Mouse (Mus musculus) MEL (cell line): ENCODE data around the gene Pphln1. TPM values are rescaled to one million over a fixed set of nuclear protein-coding genes. Genes with fewer than 3 reads are reported as not detected.

ENCODE experiments used
- DNase-seq: peaks from one replicate; pipeline ENCODE4 v3.0.0; 2011; ENCODE audit warnings: low read depth, low spot score
- H3K27ac ChIP-seq: 2 replicates; pipeline ENCODE4 v1.5.1; 2012; ENCODE audit warnings: low read depth, mild to moderate bottlenecking, control low read depth, low read length, moderate library complexity; ENCODE audit not compliant: control insufficient read depth
- H3K27me3 ChIP-seq, 2 experiments: fragments of 150-350 bp in 1 of 2; sonication (generic) in 1 of 2; 2 replicates each; pipeline ENCODE4 v1.6.1; 2012; ENCODE audit warnings: low read length in 2 of 2, mild to moderate bottlenecking in 2 of 2, improper control_type of control experiment in 1 of 2, moderate library complexity in 1 of 2; ENCODE audit not compliant: insufficient read depth in 2 of 2, control insufficient read depth in 1 of 2
- H3K36me3 ChIP-seq, 2 experiments: 2 replicates each; pipeline ENCODE4 v1.6.1; 2012 to 2014; ENCODE audit warnings: low read length in 2 of 2, improper control_type of control experiment in 1 of 2, inconsistent platforms in 1 of 2, mild to moderate bottlenecking in 1 of 2; ENCODE audit not compliant: insufficient read depth in 2 of 2, control insufficient read depth in 1 of 2
- H3K4me1 ChIP-seq, 2 experiments: fragments of 150-350 bp in 1 of 2; sonication (generic) in 1 of 2; 2 replicates each; pipeline ENCODE4 v1.6.1; 2012; ENCODE audit warnings: low read length in 2 of 2, improper control_type of control experiment in 1 of 2, mild to moderate bottlenecking in 1 of 2; ENCODE audit not compliant: insufficient read depth in 2 of 2, control insufficient read depth in 1 of 2
- H3K4me3 ChIP-seq, 2 experiments: fragments of 150-350 bp in 1 of 2; sonication (generic) in 1 of 2; 2 replicates each; pipeline ENCODE4 v1.5.1; 2012; ENCODE audit warnings: low read depth in 2 of 2, low read length in 2 of 2, mild to moderate bottlenecking in 2 of 2, moderate library complexity in 2 of 2, control low read depth in 1 of 2, improper control_type of control experiment in 1 of 2; ENCODE audit not compliant: control insufficient read depth in 1 of 2, insufficient read depth in 1 of 2
- H3K79me2 ChIP-seq: 2 replicates; pipeline ENCODE4 v1.6.1; 2012; ENCODE audit warnings: mild to moderate bottlenecking, low read length, moderate library complexity; ENCODE audit not compliant: control insufficient read depth, poor library complexity, insufficient read depth
- H3K9ac ChIP-seq: 2 replicates; pipeline ENCODE4 v1.6.1; 2012; ENCODE audit warnings: low read depth, mild to moderate bottlenecking, control low read depth, low read length, moderate library complexity; ENCODE audit not compliant: control insufficient read depth, poor library complexity, severe bottlenecking
- H3K9me3 ChIP-seq: fragments of 150-350 bp; sonication (generic); replicated peaks from 2 replicates; pipeline ENCODE4 v1.6.1; 2012; ENCODE audit warnings: mild to moderate bottlenecking, low read length, improper control_type of control experiment, moderate library complexity; ENCODE audit not compliant: insufficient read depth
- BHLHE40 ChIP-seq: IDR thresholded peaks from 2 replicates; pipeline ENCODE4 v1.6.1; 2012; ENCODE audit warnings: low read depth, mild to moderate bottlenecking, inconsistent platforms, low read length, improper control_type of control experiment, borderline replicate concordance
- CHD2 ChIP-seq: IDR thresholded peaks from 2 replicates; pipeline ENCODE4 v1.6.1; 2011; ENCODE audit warnings: low read length, improper control_type of control experiment
- CTCF ChIP-seq, 3 experiments: IDR thresholded peaks in 2 of 3; conservative IDR thresholded peaks in 1 of 3; 2 replicates each; pipeline ENCODE4 v1.5.1; 2011 to 2012; ENCODE audit warnings: low read length in 3 of 3, low read depth in 2 of 3, mild to moderate bottlenecking in 2 of 3, improper control_type of control experiment in 1 of 3, inconsistent platforms in 1 of 3, mixed read lengths in 1 of 3, moderate library complexity in 1 of 3; ENCODE audit not compliant: control insufficient read depth in 1 of 3, insufficient read depth in 1 of 3, poor library complexity in 1 of 3, severe bottlenecking in 1 of 3
- ETS1 ChIP-seq: IDR thresholded peaks from 2 replicates; pipeline ENCODE4 v1.6.1; 2012; ENCODE audit warnings: low read depth, mild to moderate bottlenecking, inconsistent platforms, low read length, improper control_type of control experiment, moderate library complexity
- GABPA ChIP-seq: IDR thresholded peaks from 2 replicates; pipeline ENCODE4 v1.6.1; 2012; ENCODE audit warnings: low read depth, mild to moderate bottlenecking, inconsistent platforms, low read length, improper control_type of control experiment, moderate library complexity
- HCFC1 ChIP-seq: IDR thresholded peaks from 2 replicates; pipeline ENCODE4 v1.6.1; 2012; ENCODE audit warnings: low read depth, mild to moderate bottlenecking, inconsistent platforms, low read length, improper control_type of control experiment, moderate library complexity
- JUND ChIP-seq: IDR thresholded peaks from 2 replicates; pipeline ENCODE4 v1.6.1; 2011; ENCODE audit warnings: low read depth, mild to moderate bottlenecking, improper control_type of control experiment, low read length
- KAT2A ChIP-seq: conservative IDR thresholded peaks from 2 replicates; pipeline ENCODE4 v1.6.1; 2012; ENCODE audit warnings: low read depth, low read length, improper control_type of control experiment, inconsistent platforms
- MAZ ChIP-seq: IDR thresholded peaks from 2 replicates; pipeline ENCODE4 v1.6.1; 2012; ENCODE audit warnings: low read depth, mild to moderate bottlenecking, inconsistent platforms, low read length, improper control_type of control experiment
- MYB ChIP-seq: IDR thresholded peaks from 2 replicates; pipeline ENCODE4 v1.6.1; 2011; ENCODE audit warnings: mild to moderate bottlenecking, low read depth, low read length, improper control_type of control experiment
- MYC ChIP-seq: IDR thresholded peaks from 2 replicates; pipeline ENCODE4 v1.6.1; 2011; ENCODE audit warnings: low read depth, mild to moderate bottlenecking, low read length, improper control_type of control experiment, moderate library complexity
- POLR2A ChIP-seq, 2 experiments: IDR thresholded peaks; 2 replicates each; pipeline ENCODE4 v1.6.1; 2011 to 2012; ENCODE audit warnings: low read length in 2 of 2, mild to moderate bottlenecking in 2 of 2, control low read depth in 1 of 2, improper control_type of control experiment in 1 of 2, low read depth in 1 of 2, moderate library complexity in 1 of 2; ENCODE audit not compliant: control insufficient read depth in 1 of 2, insufficient read depth in 1 of 2, poor library complexity in 1 of 2
- POLR2AphosphoS2 ChIP-seq: IDR thresholded peaks from 2 replicates; pipeline ENCODE4 v1.6.1; 2011; ENCODE audit warnings: low read length, improper control_type of control experiment
- POLR2AphosphoS5 ChIP-seq: IDR thresholded peaks from 2 replicates; pipeline ENCODE4 v1.6.1; 2012; ENCODE audit warnings: low read depth, borderline replicate concordance, mild to moderate bottlenecking, inconsistent platforms, low read length, moderate library complexity, mixed read lengths
- RCOR1 ChIP-seq: IDR thresholded peaks from 2 replicates; pipeline ENCODE4 v1.6.1; 2012; ENCODE audit warnings: low read depth, mild to moderate bottlenecking, inconsistent platforms, low read length, improper control_type of control experiment
- TAL1 ChIP-seq: IDR thresholded peaks from 2 replicates; pipeline ENCODE4 v1.6.1; 2012; ENCODE audit warnings: mild to moderate bottlenecking, inconsistent platforms, low read length, moderate library complexity, mixed read lengths
- TBP ChIP-seq: IDR thresholded peaks from 2 replicates; pipeline ENCODE4 v1.8.0; 2011; ENCODE audit warnings: low read depth, low read length, improper control_type of control experiment
- TCF12 ChIP-seq: IDR thresholded peaks from 2 replicates; pipeline ENCODE4 v1.6.1; 2014; ENCODE audit warnings: low read depth, mild to moderate bottlenecking, inconsistent platforms, low read length, improper control_type of control experiment, moderate library complexity
- USF1 ChIP-seq: IDR thresholded peaks from 2 replicates; pipeline ENCODE4 v1.6.1; 2014; ENCODE audit warnings: low read depth, mild to moderate bottlenecking, inconsistent platforms, low read length, improper control_type of control experiment, moderate library complexity
- USF2 ChIP-seq, 2 experiments: IDR thresholded peaks; 2 replicates each; pipeline ENCODE4 v1.6.1; 2011 to 2012; ENCODE audit warnings: improper control_type of control experiment in 2 of 2, low read length in 2 of 2, borderline replicate concordance in 1 of 2, inconsistent platforms in 1 of 2, low read depth in 1 of 2, mild to moderate bottlenecking in 1 of 2; ENCODE audit not compliant: insufficient read depth in 1 of 2
- ZC3H11A ChIP-seq: IDR thresholded peaks from 2 replicates; pipeline ENCODE4 v1.6.1; 2012; ENCODE audit warnings: low read depth, mild to moderate bottlenecking, inconsistent platforms, low read length, improper control_type of control experiment
- polyA plus RNA-seq, 2 experiments: library from polyadenylated mRNA; stranded (reverse) in 1 of 2; unstranded in 1 of 2; fragments of >175 nt in 1 of 2; fragments of >200 nt in 1 of 2; gene quantifications; 2 replicates each; pipeline versions ENCODE4 v1.2.1 to v1.2.4; 2012; ENCODE audit warnings: low replicate concordance in 2 of 2, low read depth in 1 of 2; ENCODE audit not compliant: insufficient read length in 2 of 2, insufficient read depth in 1 of 2, missing spikeins in 1 of 2
- total RNA-seq: library from RNA; depleted of rRNA; stranded (reverse); fragments of 300-350 nt; gene quantifications from 2 replicates; pipeline ENCODE4 v1.2.3, GENCODE M21; 2012

The Pphln1 gene
- total and polyA plus RNA-seq, 3 experiments: 43.4 to 63.0 (median 50.1) TPM

DNA sequence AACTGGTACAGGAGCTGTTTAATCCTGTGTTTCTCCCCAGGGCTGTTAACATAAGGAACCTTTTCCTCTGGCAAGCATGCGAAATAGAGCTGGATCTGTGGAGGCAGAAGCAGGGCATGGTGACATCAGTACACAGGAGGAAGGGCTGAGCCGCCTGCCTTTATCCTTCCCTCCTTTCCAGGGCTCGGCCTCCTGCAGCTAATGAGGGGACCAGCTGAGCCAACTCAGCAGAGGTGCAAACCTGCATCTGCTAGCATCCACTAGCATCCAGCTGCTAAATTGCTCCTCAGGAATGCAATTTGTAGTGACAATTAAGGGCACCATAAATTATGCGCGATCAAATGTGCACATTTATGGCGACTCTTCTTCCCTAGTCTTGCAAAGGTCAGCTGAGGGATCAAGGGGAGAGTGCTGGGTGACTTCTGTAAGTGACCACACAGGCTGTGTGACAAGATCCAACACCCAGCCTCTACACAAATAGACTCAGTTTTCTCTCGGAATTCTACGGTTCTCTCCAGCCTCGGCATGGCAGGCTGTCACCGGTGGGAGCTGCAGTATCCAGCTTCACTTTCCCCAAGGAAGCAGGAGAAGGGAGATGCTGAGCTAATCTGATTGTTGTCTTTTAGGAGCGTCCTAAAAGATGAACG is 112.7 kb downstream of the Pphln1 start:
- Histone ChIP-seq H3K9ac (no peak overlapping the region), H3K4me1 (no peaks in the 10 kb centered on the region)
- DNase-seq: no peak

DNA sequence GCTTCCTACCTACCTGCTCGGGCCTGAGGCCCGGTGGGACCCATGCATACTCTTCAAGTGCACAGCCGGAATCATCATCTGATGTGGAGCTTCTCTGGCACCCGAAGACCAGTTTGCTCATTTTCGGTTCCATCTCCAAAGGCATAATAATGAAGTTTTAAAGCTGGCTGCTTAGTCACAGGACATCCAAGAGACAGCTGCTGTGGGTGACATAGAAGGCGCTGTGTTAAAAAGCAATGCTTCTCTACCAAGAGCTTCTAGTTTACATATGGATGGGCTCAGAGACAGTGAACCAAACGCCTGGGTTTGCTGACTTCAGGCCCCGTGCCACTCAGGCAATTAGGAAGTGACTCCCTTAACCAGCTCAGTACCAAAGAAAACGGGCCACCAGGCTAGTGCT is 114.3 kb downstream of the Pphln1 start:
- TF ChIP-seq HCFC1: no peak
- no peak for TF ChIP-seq BHLHE40
- no peak for TF ChIP-seq TAL1
- no peak for TF ChIP-seq TCF12
- TF ChIP-seq, all 39 proteins: peak for 0
- H3K4me3 ChIP-seq: no peak overlapping the region
- no peaks in the 10 kb centered on the region; a peak in 1 of 4 replicates for H3K27me3 ChIP-seq
- DNase-seq: no peak
- H3K27ac ChIP-seq: no peak overlapping the region
- H3K79me2 ChIP-seq: no peaks in the 10 kb centered on the region
- no peaks in the 10 kb centered on the region for H3K4me1 ChIP-seq
- H3K36me3 ChIP-seq: no peaks in the 10 kb centered on the region
- H3K9ac ChIP-seq: no peak overlapping the region
- no peaks in the 10 kb centered on the region for H3K9me3 ChIP-seq

More for the DNA sequence above, 112.7 kb downstream of the Pphln1 start:
- no peak overlapping the region for H3K4me3 ChIP-seq
- no peak overlapping the region for H3K27ac ChIP-seq
- TF ChIP-seq TBP (no peak), POLR2AphosphoS5 (no peak), MAZ (no peak), MYC (no peak), RCOR1 (no peak), USF2 (IDR thresholded peaks at IDR 0.05; ENCODE audit: borderline replicate concordance in 1 of 2, insufficient read depth in 1 of 2, low read depth in 1 of 2, low read length in 2 of 2) (no peak), BHLHE40 (no peak), CHD2 (no peak), MYB (no peak), CTCF (IDR thresholded peaks at IDR 0.05 in 2 of 3, conservative IDR thresholded peaks at IDR 0.05 in 1 of 3; ENCODE audit: control insufficient read depth in 1 of 3, insufficient read depth in 1 of 3, low read depth in 2 of 3, low read length in 3 of 3, poor library complexity in 1 of 3, severe bottlenecking in 1 of 3) (no peak), HCFC1 (no peak), ZC3H11A (no peak), KAT2A (no peak), ETS1 (no peak), POLR2AphosphoS2 (no peak), GABPA (no peak), USF1 (no peak), JUND (no peak), POLR2A (IDR thresholded peaks at IDR 0.05; ENCODE audit: control insufficient read depth in 1 of 2, insufficient read depth in 1 of 2, low read depth in 1 of 2, low read length in 2 of 2, poor library complexity in 1 of 2) (no peak)
- H3K9me3 ChIP-seq: no peaks in the 10 kb centered on the region
- no peaks in the 10 kb centered on the region for H3K79me2 ChIP-seq
- H3K27me3 ChIP-seq: no peaks in the 10 kb centered on the region; a peak in 1 of 4 replicates
- no peaks in the 10 kb centered on the region for H3K36me3 ChIP-seq
